Mouse (Mus musculus) CH12.LX (cell line): Measurements from ENCODE around the gene Dclk2.

Experiments
- CTCF ChIP-seq, 2 experiments: IDR thresholded peaks in 1 of 2; conservative IDR thresholded peaks in 1 of 2; 2 replicates each; pipeline ENCODE4 v1.5.1; 2011 to 2012; ENCODE audit warnings: low read depth in 2 of 2, low read length in 2 of 2, improper control_type of control experiment in 1 of 2, inconsistent platforms in 1 of 2, mild to moderate bottlenecking in 1 of 2, moderate library complexity in 1 of 2
- E2F4 ChIP-seq: IDR thresholded peaks from 2 replicates; pipeline ENCODE4 v1.6.1; 2011; ENCODE audit warnings: low read depth, low read length, improper control_type of control experiment; ENCODE audit not compliant: insufficient replicate concordance
- ELF1 ChIP-seq: IDR thresholded peaks from 2 replicates; pipeline ENCODE4 v1.6.1; 2014; ENCODE audit warnings: low read depth, mild to moderate bottlenecking, inconsistent platforms, low read length, improper control_type of control experiment
- HCFC1 ChIP-seq: IDR thresholded peaks from 2 replicates; pipeline ENCODE4 v1.6.1; 2012; ENCODE audit warnings: low read depth, mild to moderate bottlenecking, inconsistent platforms, low read length, improper control_type of control experiment
- MXI1 ChIP-seq: IDR thresholded peaks from 2 replicates; pipeline ENCODE4 v1.6.1; 2011; ENCODE audit warnings: mild to moderate bottlenecking, low read depth, low read length, improper control_type of control experiment
- NELFE ChIP-seq: IDR thresholded peaks from 2 replicates; pipeline ENCODE4 v1.6.1; 2011; ENCODE audit warnings: low read depth, low read length, improper control_type of control experiment
- POLR2A ChIP-seq: IDR thresholded peaks from 2 replicates; pipeline ENCODE4 v1.6.1; 2011; ENCODE audit warnings: low read depth, mild to moderate bottlenecking, improper control_type of control experiment, low read length
- SMC3 ChIP-seq: IDR thresholded peaks from 2 replicates; pipeline ENCODE4 v1.6.1; 2011; ENCODE audit warnings: low read depth, low read length, improper control_type of control experiment
- TCF12 ChIP-seq: IDR thresholded peaks from 2 replicates; pipeline ENCODE4 v1.6.1; 2014; ENCODE audit warnings: low read depth, mild to moderate bottlenecking, inconsistent platforms, low read length, improper control_type of control experiment
- ZC3H11A ChIP-seq: IDR thresholded peaks from 2 replicates; pipeline ENCODE4 v1.6.1; 2012; ENCODE audit warnings: low read depth, mild to moderate bottlenecking, inconsistent platforms, low read length, improper control_type of control experiment
- ZKSCAN1 ChIP-seq: IDR thresholded peaks from 2 replicates; pipeline ENCODE4 v1.6.1; 2012; ENCODE audit warnings: low read depth, inconsistent platforms, low read length, improper control_type of control experiment, borderline replicate concordance
- ZNF384 ChIP-seq: IDR thresholded peaks from 2 replicates; pipeline ENCODE4 v1.6.1; 2012; ENCODE audit warnings: low read depth, low read length, improper control_type of control experiment, inconsistent platforms

DNA sequence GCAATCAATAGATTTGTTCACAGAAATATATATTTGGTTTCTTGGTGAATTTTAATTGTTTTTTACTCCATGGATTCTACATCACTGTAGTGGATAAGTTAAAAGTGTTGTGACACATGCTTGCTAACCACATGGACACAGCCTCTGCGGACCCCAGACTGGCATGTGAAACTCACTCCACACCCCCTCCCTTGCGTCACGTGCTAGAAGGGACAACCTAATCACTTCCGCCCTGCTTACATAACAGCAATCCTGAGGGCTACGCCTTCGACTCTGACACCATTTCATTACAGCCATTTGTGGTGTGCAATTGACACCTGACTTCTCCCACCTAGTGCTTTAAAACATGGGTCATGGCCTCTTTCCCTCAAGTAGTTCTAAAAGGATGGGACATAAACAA, 36.7 kb downstream of the Dclk2 start:
- TF ChIP-seq MXI1 (no peak), ELF1 (no peak), E2F4 (no peak), POLR2A (no peak), ZC3H11A (no peak), CTCF (conservative IDR thresholded peaks at IDR 0.05 in 1 of 2, IDR thresholded peaks at IDR 0.05 in 1 of 2; ENCODE audit: low read depth in 2 of 2, low read length in 2 of 2) (no peak), SMC3 (no peak), HCFC1 (no peak), ZKSCAN1 (no peak), ZNF384 (no peak), TCF12 (no peak), NELFE (no peak)
